Mouse (Mus musculus) liver, postnatal 0 days (tissue): Measurements from ENCODE around the gene Gypa. TPM values are rescaled to one million over a fixed set of nuclear protein-coding genes. Genes with fewer than 3 reads are reported as not detected.
A peak's percentile ranks its signal among the peaks of the same experiment; 100 is the strongest.

Source experiments
- ATAC-seq: fragments of 200-750 bp; cut with Nextera tagmentation; 2 replicates; pipeline ENCODE4 v1.8.0; 2017; ENCODE audit warnings: mild to moderate bottlenecking, moderate library complexity
- DNase-seq: peaks from one replicate; pipeline ENCODE4 v3.0.0-alpha.2; 2016
- H3K27ac ChIP-seq: fragments of 300-500 bp; sonication (generic); 2 replicates; pipeline ENCODE4 v1.5.1; 2014; ENCODE audit warnings: antibody characterized with exemption, moderate library complexity, mild to moderate bottlenecking, low read depth
- H3K27me3 ChIP-seq: fragments of 300-500 bp; sonication (generic); 2 replicates; pipeline ENCODE4 v1.6.1; 2014; ENCODE audit warnings: low read length, control low read depth, mixed read lengths; ENCODE audit not compliant: insufficient read depth
- H3K36me3 ChIP-seq: fragments of 300-500 bp; sonication (generic); replicated peaks from 2 replicates; pipeline ENCODE4 v1.6.1; 2014; ENCODE audit warnings: mild to moderate bottlenecking, control low read depth, low read length, moderate library complexity, mixed read lengths; ENCODE audit not compliant: insufficient read depth
- H3K4me1 ChIP-seq: fragments of 300-500 bp; sonication (generic); 2 replicates; pipeline ENCODE4 v1.6.1; 2014; ENCODE audit warnings: antibody characterized with exemption, mild to moderate bottlenecking, control low read depth; ENCODE audit not compliant: insufficient read depth
- H3K4me2 ChIP-seq: fragments of 300-500 bp; sonication (generic); 2 replicates; pipeline ENCODE4 v1.6.1; 2014; ENCODE audit warnings: low read depth, mild to moderate bottlenecking, low read length, moderate library complexity, mixed read lengths
- H3K4me3 ChIP-seq: fragments of 300-500 bp; sonication (generic); 2 replicates; pipeline ENCODE4 v1.5.1; 2014; ENCODE audit warnings: low read depth, low read length
- H3K9ac ChIP-seq: fragments of 300-500 bp; sonication (generic); replicated peaks from 2 replicates; pipeline ENCODE4 v1.6.1; 2014; ENCODE audit warnings: mild to moderate bottlenecking, moderate library complexity
- H3K9me3 ChIP-seq: fragments of 300-500 bp; sonication (generic); 2 replicates; pipeline ENCODE4 v1.6.1; 2016; ENCODE audit warnings: mild to moderate bottlenecking, control low read depth, low read length, mixed read lengths
- CTCF ChIP-seq: sonication (generic); IDR thresholded peaks from 2 replicates; pipeline ENCODE4 v1.5.1; 2016; ENCODE audit warnings: antibody characterized with exemption, low read depth
- EP300 ChIP-seq: IDR thresholded peaks from 2 replicates; pipeline ENCODE4 v1.6.1; 2016; ENCODE audit warnings: antibody characterized with exemption, low read depth, mild to moderate bottlenecking
- WGBS: fragments of 180-500 bp; shearing (Covaris S2); extraction: QIAGEN DNeasy Blood & Tissue Kit; methylation state at CpG from one replicate; pipeline ENCODE4 v1.1.7; 2014; ENCODE audit not compliant: insufficient replicate concordance; 5-methylcytosine and 5-hydroxymethylcytosine counted together
- polyA plus RNA-seq: library from polyadenylated mRNA; unstranded; fragments of >200 nt; fragmentation: Nextera tagmentation; extraction: Ambion mirVana; gene quantifications from 2 replicates; pipeline ENCODE4 v1.2.1, GENCODE M21; 2015

The Gypa gene
- polyA plus RNA-seq, 1 experiment from 2014 or later = 278 TPM

DNA sequence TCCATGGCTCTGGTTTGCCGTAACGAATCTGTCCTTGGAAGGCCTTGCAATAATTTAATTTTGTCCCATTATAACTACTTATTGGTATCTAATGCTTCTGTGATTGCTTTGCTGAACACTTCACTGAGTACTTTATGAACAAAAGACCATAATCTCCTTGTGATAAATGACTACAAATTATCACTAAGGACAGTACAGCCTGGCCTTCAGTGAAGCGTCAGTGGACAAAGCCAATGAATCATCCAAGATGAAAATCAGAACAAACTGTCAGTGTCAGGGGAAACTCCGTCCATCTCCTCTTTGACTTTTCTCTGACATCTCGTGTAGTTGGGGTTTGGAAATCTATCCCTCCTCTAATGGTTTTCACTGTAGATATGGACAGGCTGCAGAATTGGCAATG is 15.4 kb upstream of the Gypa start:
- Histone ChIP-seq H3K9ac (no peak overlapping the region), H3K9me3 (no peaks in the 10 kb centered on the region), H3K27ac (no peak overlapping the region), H3K36me3 (no peaks in the 10 kb centered on the region), H3K4me1 (no peaks in the 10 kb centered on the region), H3K27me3 (0 out of 2 replicates have a peak, but pooled peaks cover 2% of the 10 kb centered on the region), H3K4me3 (no peak overlapping the region), H3K4me2 (no peak overlapping the region)
- no peak for ATAC-seq
- no peak for TF ChIP-seq EP300
- no peak for TF ChIP-seq CTCF
- DNase-seq = no peak
- 66% methylated on average over 5 of the region's 5 CpGs for WGBS

DNA sequence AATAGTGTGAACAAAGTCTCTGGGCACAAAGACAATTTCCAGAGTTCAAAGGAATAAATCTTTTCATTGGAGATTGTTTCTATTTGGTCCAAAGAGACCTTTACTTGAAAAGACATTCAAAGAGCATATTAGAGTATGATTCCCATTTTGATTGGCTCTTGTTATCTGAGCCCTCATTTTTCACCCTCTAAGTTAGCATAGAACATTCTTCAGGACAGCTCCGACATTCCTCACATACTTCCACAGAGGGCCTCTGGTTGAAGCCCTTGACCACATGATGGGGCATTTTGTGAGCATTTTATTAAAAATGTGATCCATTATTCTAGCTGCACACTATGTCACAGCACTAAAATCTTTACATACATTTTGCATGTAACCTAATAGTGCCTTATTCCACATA is 14.5 kb upstream of the Gypa start:
- no peaks in the 10 kb centered on the region for H3K9me3 ChIP-seq
- no peak overlapping the region for H3K4me3 ChIP-seq
- no peak for TF ChIP-seq EP300
- no peak for TF ChIP-seq CTCF
- ATAC-seq (no peak), DNase-seq (no peak)
- no peaks in the 10 kb centered on the region for H3K36me3 ChIP-seq
- no peak overlapping the region for H3K9ac ChIP-seq
- no peaks in the 10 kb centered on the region for H3K4me1 ChIP-seq
- 0 out of 2 replicates have a peak, but pooled peaks cover 2% of the 10 kb centered on the region for H3K27me3 ChIP-seq
- H3K27ac ChIP-seq = no peak overlapping the region
- H3K4me2 ChIP-seq = no peak overlapping the region
- 53% methylated on average over 1 of the region's 1 CpGs for WGBS

DNA sequence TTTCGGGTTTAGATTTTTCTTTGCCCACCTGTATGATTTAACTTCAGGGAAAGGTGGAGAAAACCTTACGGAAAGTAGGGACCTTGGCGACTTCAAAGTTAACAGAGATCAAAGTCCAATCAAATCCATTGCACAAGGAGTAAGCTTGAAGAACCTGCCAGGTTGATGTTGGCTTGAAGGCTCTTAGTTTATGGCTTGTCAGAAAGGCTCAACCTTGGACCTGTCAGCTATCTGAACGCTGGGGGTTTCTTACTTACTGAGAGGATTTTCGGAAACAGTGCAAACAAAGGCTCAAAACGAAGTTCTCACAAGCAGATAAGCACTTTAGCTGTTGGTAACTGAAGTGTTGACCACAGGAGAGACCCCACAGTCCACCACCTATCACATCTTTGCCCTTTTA is 11.4 kb upstream of the Gypa start:
- H3K9me3 ChIP-seq = no peaks in the 10 kb centered on the region
- H3K4me3 ChIP-seq = no peak overlapping the region
- H3K36me3 ChIP-seq = no peaks in the 10 kb centered on the region
- DNase-seq = no peak
- 0 out of 2 replicates have a peak, but pooled peaks cover 2% of the 10 kb centered on the region for H3K27me3 ChIP-seq
- H3K4me2 ChIP-seq = no peak overlapping the region
- no peak for ATAC-seq
- WGBS = 55% methylated on average over 6 of the region's 6 CpGs
- no peak overlapping the region for H3K9ac ChIP-seq
- H3K4me1 ChIP-seq = no peaks in the 10 kb centered on the region
- no peak overlapping the region for H3K27ac ChIP-seq
- TF ChIP-seq CTCF = no peak
- no peak for TF ChIP-seq EP300

DNA sequence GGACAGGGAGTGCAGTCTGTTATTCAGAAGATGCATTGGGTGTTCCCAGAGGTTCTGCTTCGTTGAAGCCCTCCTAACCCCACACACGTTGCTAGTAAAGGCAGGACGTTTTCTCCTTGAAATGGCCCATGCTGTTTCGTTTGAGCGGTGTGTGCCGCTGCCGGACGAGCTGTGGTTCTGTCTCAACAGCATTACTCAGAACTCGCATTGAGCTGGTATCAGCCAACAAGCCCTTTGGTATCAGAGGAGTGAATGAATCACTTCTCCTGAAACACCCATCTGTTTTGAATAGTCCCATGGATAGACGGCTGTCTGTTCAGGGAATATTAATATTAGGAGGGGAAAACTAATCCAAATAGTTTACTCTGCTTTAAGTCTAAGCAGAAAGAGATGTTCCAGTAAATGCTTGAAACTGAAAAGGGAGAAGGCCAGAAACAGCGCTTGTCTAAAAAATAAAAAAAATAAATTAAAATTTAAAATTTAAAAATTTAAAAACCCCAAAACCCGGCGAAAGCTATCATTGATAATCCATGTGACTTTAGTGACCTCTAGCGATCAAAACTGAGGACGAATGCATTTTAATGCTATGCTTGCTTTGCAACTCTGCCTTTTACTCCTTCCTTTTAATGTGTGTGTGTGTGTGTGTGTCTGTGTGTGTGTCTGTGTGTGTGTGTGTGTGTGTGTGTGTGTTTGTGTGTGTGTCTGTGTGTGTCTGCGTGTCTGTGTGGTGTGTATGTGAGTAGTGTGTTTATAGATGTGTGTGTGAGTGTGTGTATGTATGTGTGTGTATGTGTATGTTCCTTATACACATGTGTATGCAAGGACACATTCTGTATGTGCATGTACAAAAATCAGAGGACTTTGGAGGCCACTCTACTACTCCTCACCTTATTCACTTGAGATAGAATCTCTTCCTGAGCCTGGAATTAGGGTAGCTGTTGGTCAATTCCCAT is 10.5 kb upstream of the Gypa start:
- H3K4me3 ChIP-seq = no peak overlapping the region
- H3K27me3 ChIP-seq = 0 out of 2 replicates have a peak, but pooled peaks cover 2% of the 10 kb centered on the region
- DNase-seq = no peak
- no peaks in the 10 kb centered on the region for H3K9me3 ChIP-seq
- no peak overlapping the region; the same call in 1 of the 2 replicates for H3K4me2 ChIP-seq
- no peak overlapping the region for H3K27ac ChIP-seq
- H3K36me3 ChIP-seq = no peaks in the 10 kb centered on the region
- TF ChIP-seq EP300 (no peak), CTCF (peak; percentile 69)
- ATAC-seq = no peak
- H3K4me1 ChIP-seq = no peaks in the 10 kb centered on the region
- WGBS = 40% methylated on average over 16 of the region's 16 CpGs
- H3K9ac ChIP-seq = no peak overlapping the region

DNA sequence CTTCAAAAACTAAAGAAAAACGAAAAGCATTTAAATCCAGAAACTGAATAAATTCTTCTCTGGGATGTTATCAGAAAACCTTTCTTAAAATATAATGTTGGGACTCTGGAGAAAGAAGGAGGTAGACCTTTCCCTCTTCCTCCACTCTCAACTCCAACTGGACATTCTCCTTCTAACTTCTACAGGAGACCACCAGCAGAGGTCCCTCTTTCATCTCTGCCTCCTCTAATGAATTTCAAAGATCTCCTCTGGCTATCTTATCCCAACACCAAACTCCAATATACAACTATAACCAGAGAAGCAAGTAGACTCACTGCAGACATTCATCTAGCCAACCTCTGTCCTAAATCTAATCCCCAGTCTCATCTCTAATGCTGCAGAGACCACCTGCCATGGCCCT is 2.0 kb upstream of the Gypa start:
- Histone ChIP-seq H3K9me3 (no peaks in the 10 kb centered on the region), H3K27ac (no peak overlapping the region), H3K9ac (no peak overlapping the region), H3K4me3 (no peak overlapping the region), H3K27me3 (no peaks in the 10 kb centered on the region), H3K36me3 (peaks cover 8% of the 10 kb centered on the region), H3K4me1 (peaks cover 4% of the 10 kb centered on the region; the same call in 1 of the 2 replicates), H3K4me2 (0 out of 2 replicates have a peak overlapping the region, but pooled peaks have one; percentile 9)
- no peak for ATAC-seq
- 51% methylated on average over 1 of the region's 1 CpGs for WGBS
- DNase-seq = no peak
- no peak for TF ChIP-seq EP300
- TF ChIP-seq CTCF = peak; percentile 44

DNA sequence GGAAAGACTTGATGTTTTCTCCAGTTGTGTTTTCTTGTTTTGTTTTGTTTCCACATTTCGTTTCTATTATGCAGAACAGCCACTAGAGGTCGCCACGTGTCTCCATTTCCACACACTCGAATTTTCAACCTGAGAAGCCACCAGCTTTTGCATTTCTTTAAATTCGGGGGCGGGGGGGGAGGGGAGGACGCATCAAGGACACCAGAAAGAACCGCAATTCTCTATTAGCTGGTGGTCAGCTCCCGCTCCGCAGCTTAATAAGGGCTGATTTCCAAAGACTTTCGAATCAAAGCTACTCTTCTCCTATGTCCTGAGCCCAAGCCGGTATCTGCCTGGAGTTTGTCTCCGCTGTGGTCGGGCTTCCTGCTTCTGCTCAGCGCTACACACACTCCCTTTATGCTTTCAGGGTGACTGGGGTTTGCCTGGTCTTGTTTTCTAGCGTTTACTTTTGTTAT is 567 bp upstream of the Gypa start:
- Histone ChIP-seq H3K27ac (peak overlapping the region; percentile 91), H3K9me3 (no peaks in the 10 kb centered on the region), H3K9ac (peak overlapping the region; percentile 62), H3K36me3 (peaks cover 16% of the 10 kb centered on the region), H3K4me1 (peaks cover 4% of the 10 kb centered on the region; the same call in 1 of the 2 replicates), H3K4me3 (peak overlapping the region; percentile 57), H3K4me2 (peak overlapping the region; percentile 76), H3K27me3 (no peaks in the 10 kb centered on the region)
- WGBS = under 1% methylated on average over 16 of the region's 16 CpGs
- TF ChIP-seq EP300 (peak; percentile 49; the same call in 1 of the 2 replicates), CTCF (peak; percentile 87)
- DNase-seq (peak; percentile 83), ATAC-seq (peak; percentile 43)
